Mouse (Mus musculus) c-Kit-positive CD71-negative TER-119-negative erythroid progenitor cells, embryonic 14.5 days (primary cell): Measurements from ENCODE around the gene Vmn1r25.
"Not testable (repeated sequence)": the region's sequence is repeated elsewhere in the genome, so short reads cannot be mapped to it uniquely, and the experiment has no call there.

Experiments
- DNase-seq: peaks from one replicate; pipeline ENCODE4 v3.0.0-alpha.2; 2013; ENCODE audit warnings: low read depth

The Vmn1r25 gene

DNA sequence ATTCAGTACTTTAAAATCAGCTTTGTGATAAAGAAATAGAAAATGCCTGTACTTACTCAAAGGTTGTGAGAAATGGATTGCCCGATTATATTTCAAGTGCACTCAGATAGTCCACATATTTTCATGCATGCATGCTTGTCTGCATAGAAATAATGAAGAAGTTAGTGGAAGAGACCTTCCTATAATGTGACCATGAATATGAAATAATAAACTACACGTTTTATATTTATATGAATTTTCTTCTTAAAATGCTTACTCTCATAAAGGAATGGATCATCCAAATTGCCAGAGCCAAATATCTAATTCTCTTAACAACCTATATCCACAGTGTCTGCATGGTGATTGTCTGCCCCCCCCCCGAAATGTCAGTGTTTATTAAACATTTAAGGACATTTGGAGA, at the start of gene Vmn1r25:
Gene Vmn1r25, minus strand, starts transcription at position 101 of the 400 bp plus-strand sequence.
- DNase-seq, result no peak

DNA sequence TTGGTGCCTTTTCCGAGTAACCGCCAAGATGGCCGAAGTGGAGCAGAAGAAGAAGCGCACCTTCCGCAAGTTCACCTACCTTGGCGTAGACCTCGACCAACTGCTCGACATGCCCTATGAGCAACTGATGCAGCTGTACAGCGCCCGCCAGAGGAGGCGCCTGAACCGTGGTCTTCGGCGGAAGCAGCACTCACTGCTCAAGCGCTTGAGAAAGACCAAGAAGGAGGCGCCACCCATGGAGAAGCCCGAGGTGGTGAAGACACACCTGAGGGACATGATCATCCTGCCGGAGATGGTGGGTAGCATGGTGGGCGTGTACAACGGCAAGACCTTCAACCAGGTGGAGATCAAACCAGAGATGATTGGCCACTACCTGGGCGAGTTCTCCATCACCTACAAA, 36.9 kb upstream of the Vmn1r25 start:
- DNase-seq, result not testable (repeated sequence)

DNA sequence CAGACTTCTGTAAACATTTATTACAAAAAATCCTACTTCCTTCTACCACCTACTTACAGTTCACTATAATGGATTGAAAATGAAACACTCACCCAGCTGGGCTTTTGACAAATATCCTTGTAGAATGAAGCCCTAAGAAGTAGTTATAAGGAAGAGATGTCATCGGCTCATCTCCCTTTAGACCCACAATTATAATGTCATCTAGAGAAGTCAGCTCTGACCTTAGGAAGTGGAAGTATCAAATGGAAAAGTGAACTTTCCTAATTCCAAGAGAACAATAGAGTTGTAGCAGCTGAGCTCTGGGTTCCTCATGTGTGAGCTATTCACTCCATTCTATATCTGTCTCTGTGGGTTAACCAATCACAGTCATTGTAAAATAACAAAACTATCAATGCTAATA, 34.4 kb upstream of the Vmn1r25 start, which contains the start of gene Vmn1r26:
Gene Vmn1r26, minus strand, starts transcription at position 101 of the 400 bp plus-strand sequence.
- DNase-seq, result no peak

DNA sequence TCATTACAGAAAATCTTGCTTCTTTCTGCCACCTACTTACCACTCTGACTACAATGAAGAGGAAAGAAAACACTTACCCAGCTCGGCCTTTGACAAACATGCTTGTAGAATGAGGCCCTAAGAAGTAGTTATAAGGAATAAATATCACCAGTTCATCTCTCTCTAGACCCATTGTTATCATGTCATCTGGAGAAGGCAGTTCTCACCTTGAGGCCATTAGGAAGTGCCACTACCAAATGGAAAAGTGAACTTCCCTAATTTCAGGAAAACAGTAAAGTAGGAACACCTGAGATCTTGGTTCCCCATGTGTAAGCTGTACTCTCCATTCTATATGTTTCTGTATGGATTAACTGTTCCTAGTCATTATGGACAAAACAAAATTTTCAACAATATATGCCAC, 19.2 kb downstream of the Vmn1r25 start, which contains the start of gene Vmn1r24:
Gene Vmn1r24, minus strand, starts transcription at position 101 of the 400 bp plus-strand sequence.
- not testable (repeated sequence) for DNase-seq
